Mouse (Mus musculus): ENCODE measurements around the gene Fam78a. TPM values are rescaled to one million over a fixed set of nuclear protein-coding genes. Genes with fewer than 3 reads are reported as not detected.

Fam78a gene
- polyA plus RNA-seq, 1 experiment from 2014 or later, result 0.92 TPM

- ATAC-seq (ENCODE audit: low FRiP score), result no peak
Observed at GRCm38 (mm10) chr2:32033436-32033835, 51.2 kb downstream of the Fam78a start.

GRCm38 (mm10) chr2:32029636-32030035, 55.0 kb downstream of the Fam78a start:
- no peak overlapping the region for H3K4me3 ChIP-seq (replicated peaks)
- peaks cover 85% of the 10 kb centered on the region for H3K36me3 ChIP-seq
- no peaks in the 10 kb centered on the region for H3K9me3 ChIP-seq (replicated peaks)
- 81% methylated on average over 3 of the region's 3 CpGs for WGBS
- H3K27ac ChIP-seq (replicated peaks), result no peak overlapping the region
- H3K4me2 ChIP-seq, result no peak overlapping the region
- H3K27me3 ChIP-seq (replicated peaks), result no peaks in the 10 kb centered on the region
- no peaks in the 10 kb centered on the region for H3K4me1 ChIP-seq
- ATAC-seq (ENCODE audit: low FRiP score), result no peak
- H3K9ac ChIP-seq (replicated peaks), result no peak overlapping the region

More at GRCm38 (mm10) chr2:32033436-32033835, 51.2 kb downstream of the Fam78a start:
- no peaks in the 10 kb centered on the region for H3K9me3 ChIP-seq (replicated peaks)
- no peak overlapping the region for H3K4me3 ChIP-seq (replicated peaks)
- H3K4me1 ChIP-seq, result no peaks in the 10 kb centered on the region
- H3K36me3 ChIP-seq, result peaks cover 88% of the 10 kb centered on the region
- 97% methylated on average over 6 of the region's 6 CpGs for WGBS
- no peaks in the 10 kb centered on the region for H3K27me3 ChIP-seq (replicated peaks)
- H3K9ac ChIP-seq (replicated peaks), result no peak overlapping the region
- no peak overlapping the region for H3K27ac ChIP-seq (replicated peaks)
- no peak overlapping the region for H3K4me2 ChIP-seq

GRCm38 (mm10) chr2:32024372-32024771, 60.3 kb downstream of the Fam78a start:
- no peak overlapping the region for H3K4me2 ChIP-seq
- no peak overlapping the region for H3K9ac ChIP-seq (replicated peaks)
- no peaks in the 10 kb centered on the region for H3K4me1 ChIP-seq
- ATAC-seq (ENCODE audit: low FRiP score), result no peak
- no peak overlapping the region for H3K27ac ChIP-seq (replicated peaks)
- H3K4me3 ChIP-seq (replicated peaks), result no peak overlapping the region
- peaks cover 80% of the 10 kb centered on the region for H3K36me3 ChIP-seq
- WGBS, result 93% methylated on average over 4 of the region's 4 CpGs
- no peaks in the 10 kb centered on the region for H3K9me3 ChIP-seq (replicated peaks)
- no peaks in the 10 kb centered on the region for H3K27me3 ChIP-seq (replicated peaks)

- H3K27me3 ChIP-seq (replicated peaks), result no peaks in the 10 kb centered on the region
- 93% methylated on average over 5 of the region's 5 CpGs for WGBS
- no peak for ATAC-seq (ENCODE audit: low FRiP score)
Observed at GRCm38 (mm10) chr2:32020229-32020628, 64.4 kb downstream of the Fam78a start.

GRCm38 (mm10) chr2:32019704-32020103, 65.0 kb downstream of the Fam78a start:
- no peak overlapping the region for H3K4me2 ChIP-seq
- ATAC-seq (ENCODE audit: low FRiP score), result no peak
- no peak overlapping the region for H3K4me3 ChIP-seq (replicated peaks)
- H3K9ac ChIP-seq (replicated peaks), result no peak overlapping the region
- 80% methylated on average over 4 of the region's 4 CpGs for WGBS
- no peaks in the 10 kb centered on the region for H3K27me3 ChIP-seq (replicated peaks)
- no peaks in the 10 kb centered on the region for H3K9me3 ChIP-seq (replicated peaks)
- H3K4me1 ChIP-seq, result no peaks in the 10 kb centered on the region
- peaks cover 87% of the 10 kb centered on the region for H3K36me3 ChIP-seq
- no peak overlapping the region for H3K27ac ChIP-seq (replicated peaks)

More at GRCm38 (mm10) chr2:32020229-32020628, 64.4 kb downstream of the Fam78a start:
- H3K9me3 ChIP-seq (replicated peaks), result no peaks in the 10 kb centered on the region
- H3K4me3 ChIP-seq (replicated peaks), result no peak overlapping the region
- H3K4me2 ChIP-seq, result no peak overlapping the region
- H3K9ac ChIP-seq (replicated peaks), result no peak overlapping the region
- H3K36me3 ChIP-seq, result peaks cover 88% of the 10 kb centered on the region
- no peak overlapping the region for H3K27ac ChIP-seq (replicated peaks)
- no peaks in the 10 kb centered on the region for H3K4me1 ChIP-seq

- Histone ChIP-seq H3K9me3 (replicated peaks) (no peaks in the 10 kb centered on the region), H3K4me1 (no peaks in the 10 kb centered on the region), H3K27ac (replicated peaks) (no peak overlapping the region), H3K27me3 (replicated peaks) (no peaks in the 10 kb centered on the region), H3K36me3 (peaks cover 88% of the 10 kb centered on the region), H3K9ac (replicated peaks) (no peak overlapping the region), H3K4me3 (replicated peaks) (no peak overlapping the region), H3K4me2 (no peak overlapping the region)
- 94% methylated on average over 11 of the region's 11 CpGs for WGBS
- no peak for ATAC-seq (ENCODE audit: low FRiP score)
Observed at GRCm38 (mm10) chr2:32008716-32009115, 75.9 kb downstream of the Fam78a start.

- Histone ChIP-seq H3K9me3 (replicated peaks) (no peaks in the 10 kb centered on the region), H3K27ac (replicated peaks) (no peak overlapping the region), H3K4me3 (replicated peaks) (no peak overlapping the region), H3K4me1 (no peaks in the 10 kb centered on the region), H3K9ac (replicated peaks) (no peak overlapping the region), H3K4me2 (no peak overlapping the region), H3K36me3 (peaks cover 88% of the 10 kb centered on the region), H3K27me3 (replicated peaks) (no peaks in the 10 kb centered on the region)
- 92% methylated on average over 2 of the region's 2 CpGs for WGBS
- ATAC-seq (ENCODE audit: low FRiP score), result no peak
Observed at GRCm38 (mm10) chr2:32008311-32008710, 76.3 kb downstream of the Fam78a start.

Small RNA genes within 50 kb of the gene (microRNA-seq; reads per million reads assigned to microRNA genes)
- gene Mir7674, result not detected

Other genes with a start within 250 kb of the Fam78a start
- 4.9 and 6.4 TPM in 2 replicates for gene Fibcd1, start 238.9 kb downstream of the Fam78a start, polyA plus RNA-seq (2015; fragmentation: Nextera tagmentation; extraction: Ambion mirVana)
- 4.1 and 4.2 TPM in 2 replicates for gene Lamc3, start 197.6 kb downstream of the Fam78a start, polyA plus RNA-seq (2015; fragmentation: Nextera tagmentation; extraction: Ambion mirVana)
- gene Aif1l, start 134.7 kb downstream of the Fam78a start, polyA plus RNA-seq (2015; fragmentation: Nextera tagmentation; extraction: Ambion mirVana), result 16.9 and 19.5 TPM in 2 replicates
- 62.0 and 66.0 TPM in 2 replicates for gene Nup214, start 110.4 kb downstream of the Fam78a start, polyA plus RNA-seq (2015; fragmentation: Nextera tagmentation; extraction: Ambion mirVana)
- gene Plpp7, start 10.7 kb upstream of the Fam78a start, polyA plus RNA-seq (2015; fragmentation: Nextera tagmentation; extraction: Ambion mirVana), result 26.1 and 32.6 TPM in 2 replicates
- 56.6 and 59.9 TPM in 2 replicates for gene Prrc2b, start 66.2 kb upstream of the Fam78a start, polyA plus RNA-seq (2015; fragmentation: Nextera tagmentation; extraction: Ambion mirVana)
- gene Pomt1, start 151.7 kb upstream of the Fam78a start, polyA plus RNA-seq (2015; fragmentation: Nextera tagmentation; extraction: Ambion mirVana), result 30.7 and 30.9 TPM in 2 replicates
- gene Uck1, start 175.3 kb upstream of the Fam78a start, polyA plus RNA-seq (2015; fragmentation: Nextera tagmentation; extraction: Ambion mirVana), result 88.6 and 95.8 TPM in 2 replicates
- gene Golga2, start 202.5 kb upstream of the Fam78a start, polyA plus RNA-seq (2015; fragmentation: Nextera tagmentation; extraction: Ambion mirVana), result 27.5 and 31.3 TPM in 2 replicates
- gene Swi5, start 203.2 kb upstream of the Fam78a start, polyA plus RNA-seq (2015; fragmentation: Nextera tagmentation; extraction: Ambion mirVana), result 421 and 448 TPM in 2 replicates